Mouse (Mus musculus) E14TG2a.4 (cell line): Measurements from ENCODE around the gene Hist1h4d.

Experiments used
- CTCF ChIP-seq: conservative IDR thresholded peaks from 2 replicates; pipeline ENCODE4 v1.5.1; 2014; ENCODE audit warnings: low read length
- NANOG ChIP-seq: IDR thresholded peaks from 2 replicates; pipeline ENCODE4 v1.6.1; 2014; ENCODE audit warnings: borderline replicate concordance, low read length, mixed read lengths

- TF ChIP-seq CTCF (no peak), NANOG (no peak)
Measured at GRCm38 (mm10) chr13:23609209-23609608, 27.8 kb downstream of the Hist1h4d start.
